Mouse (Mus musculus) cerebellum, adult (tissue): Measurements from ENCODE around the gene Cct4.

ENCODE experiments used
- ATAC-seq: cut with Nextera tagmentation; 2 replicates; pipeline ENCODE4 v1.9.2; 2017; ENCODE audit warnings: mild to moderate bottlenecking, moderate library complexity, mixed read lengths; ENCODE audit not compliant: insufficient number of reproducible peaks, low FRiP score, low TSS enrichment

The Cct4 gene

GRCm38 (mm10) chr11:22981984-22982757, 8.1 kb upstream of the Cct4 start, which contains the start of the genes Gm28048 and Commd1:
TSS of gene Gm28048 (minus strand) at chr11:22982090.
TSS of gene Commd1 (minus strand) at chr11:22982382.
- peak; percentile 87 for ATAC-seq

- no peak for ATAC-seq
Measured at GRCm38 (mm10) chr11:22982846-22983245, 7.5 kb upstream of the Cct4 start.

- ATAC-seq: no peak
Measured at GRCm38 (mm10) chr11:22985510-22985909, 4.8 kb upstream of the Cct4 start.

- ATAC-seq: no peak
Measured at GRCm38 (mm10) chr11:22987357-22987756, 3.0 kb upstream of the Cct4 start.

GRCm38 (mm10) chr11:22989786-22990185, 533 bp upstream of the Cct4 start:
- no peak for ATAC-seq

- no peak for ATAC-seq
Measured at GRCm38 (mm10) chr11:22991218-22991835, 1.0 kb downstream of the Cct4 start.

- ATAC-seq: no peak
Measured at GRCm38 (mm10) chr11:22994271-22994670, 4.0 kb downstream of the Cct4 start.

- no peak for ATAC-seq
Measured at GRCm38 (mm10) chr11:22995461-22995860, 5.1 kb downstream of the Cct4 start.

GRCm38 (mm10) chr11:22998308-22998707, 8.0 kb downstream of the Cct4 start:
- ATAC-seq: no peak

GRCm38 (mm10) chr11:23005276-23005675, 15.0 kb downstream of the Cct4 start:
- ATAC-seq: no peak

GRCm38 (mm10) chr11:23007166-23007480, 16.8 kb downstream of the Cct4 start:
- peak; percentile 38 for ATAC-seq

GRCm38 (mm10) chr11:23007481-23008180, 17.3 kb downstream of the Cct4 start, which contains the start of gene Fam161a:
TSS of gene Fam161a (plus strand) at chr11:23007531.
- peak; percentile 99 for ATAC-seq

- peak; percentile 82 for ATAC-seq
Measured at GRCm38 (mm10) chr11:23008181-23008823, 18.0 kb downstream of the Cct4 start.

- ATAC-seq: no peak
Measured at GRCm38 (mm10) chr11:23008824-23009200, 18.5 kb downstream of the Cct4 start.

GRCm38 (mm10) chr11:23013096-23013495, 22.8 kb downstream of the Cct4 start:
- no peak for ATAC-seq

GRCm38 (mm10) chr11:23013580-23014294, 23.4 kb downstream of the Cct4 start:
- ATAC-seq: no peak

- no peak for ATAC-seq
Measured at GRCm38 (mm10) chr11:23014996-23015395, 24.7 kb downstream of the Cct4 start.

GRCm38 (mm10) chr11:23017943-23018342, 27.6 kb downstream of the Cct4 start:
- no peak for ATAC-seq

GRCm38 (mm10) chr11:23020116-23020770, 29.9 kb downstream of the Cct4 start:
- ATAC-seq: no peak

GRCm38 (mm10) chr11:23020841-23021240, 30.5 kb downstream of the Cct4 start:
- ATAC-seq: no peak
